Mouse (Mus musculus): Measurements from ENCODE around the gene Sytl1. TPM values are rescaled to one million over a fixed set of nuclear protein-coding genes. Genes with fewer than 3 reads are reported as not detected.

Gene Sytl1
- total RNA-seq, 2 experiments from 2014 or later = not detected

DNA sequence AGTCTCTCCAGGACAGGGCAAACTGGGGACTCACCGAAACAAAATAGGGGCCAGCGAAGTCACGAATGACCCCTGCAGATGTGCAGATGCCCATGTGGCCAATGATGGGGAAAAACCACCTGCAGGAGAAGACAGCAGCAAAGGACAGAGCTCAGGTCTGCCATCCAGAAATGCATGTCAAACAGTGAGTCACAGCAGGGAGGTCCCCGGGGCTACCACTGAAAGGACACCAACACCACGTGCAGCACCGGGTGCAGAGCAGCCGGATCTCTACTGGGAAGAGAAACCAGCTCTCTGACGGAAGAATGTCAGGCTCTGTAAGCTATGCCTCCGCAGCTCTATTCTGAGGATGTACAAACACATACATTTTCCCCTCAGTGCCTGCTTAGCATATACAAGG, 8.0 kb upstream of the Sytl1 start:
- TF ChIP-seq CTCF (IDR thresholded peaks at IDR 0.05) = no peak
- intact Hi-C loops (cut with DNase I) = no loop called here

DNA sequence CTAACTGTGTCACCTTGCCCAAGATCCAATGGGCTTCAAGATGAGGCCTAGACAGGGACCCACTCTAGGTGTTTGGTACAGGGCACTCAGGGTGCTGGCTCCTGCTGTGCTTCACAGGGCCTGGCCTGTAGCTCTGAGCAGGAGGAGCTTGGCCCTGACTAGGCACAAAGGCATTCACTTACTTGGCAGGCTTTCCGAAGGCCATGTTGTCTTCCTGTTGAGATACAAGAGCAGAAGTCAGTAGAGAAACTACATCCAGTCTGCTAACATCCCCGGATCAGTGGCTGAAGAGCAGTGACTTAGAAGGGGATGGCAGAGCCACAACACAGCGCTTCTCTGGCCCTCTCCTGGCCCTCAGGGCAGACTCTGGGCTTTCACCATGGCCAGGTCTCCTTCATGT, 6.7 kb upstream of the Sytl1 start:
- intact Hi-C loops (cut with DNase I) = no loop called here
- no peak for TF ChIP-seq CTCF (IDR thresholded peaks at IDR 0.05)
- no peak for DNase-seq
- peak overlapping the region; percentile 69 for H3K27ac ChIP-seq
- H3K4me3 ChIP-seq = no peak overlapping the region

More for the DNA sequence above, 8.0 kb upstream of the Sytl1 start:
- Histone ChIP-seq H3K27ac (no peak overlapping the region), H3K4me3 (no peak overlapping the region)
- DNase-seq = peak; percentile 16

DNA sequence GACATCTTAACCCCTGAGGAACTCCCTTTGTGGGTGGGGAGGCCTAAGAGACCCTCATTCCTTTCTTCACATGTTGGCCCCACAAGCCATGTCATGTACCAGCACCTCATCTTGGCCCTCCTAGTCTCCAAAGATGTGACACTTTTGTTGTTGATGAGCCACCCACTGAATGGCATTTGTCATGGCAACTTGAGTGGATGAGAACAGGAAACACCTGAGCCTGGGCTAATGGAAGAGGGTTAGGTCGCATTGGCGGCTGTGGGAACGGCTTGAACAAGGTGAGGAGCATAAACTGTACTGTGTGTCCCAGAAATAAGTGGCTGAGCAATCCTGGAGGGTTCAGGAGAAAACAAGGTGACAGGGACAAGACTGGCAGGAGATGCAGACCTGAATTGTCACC, 6.0 kb upstream of the Sytl1 start:
- Histone ChIP-seq H3K4me3 (no peak overlapping the region), H3K27ac (no peak overlapping the region)
- peak; percentile 15 for DNase-seq
- no peak for TF ChIP-seq CTCF (IDR thresholded peaks at IDR 0.05)
- intact Hi-C loops (cut with DNase I) = no loop called here

DNA sequence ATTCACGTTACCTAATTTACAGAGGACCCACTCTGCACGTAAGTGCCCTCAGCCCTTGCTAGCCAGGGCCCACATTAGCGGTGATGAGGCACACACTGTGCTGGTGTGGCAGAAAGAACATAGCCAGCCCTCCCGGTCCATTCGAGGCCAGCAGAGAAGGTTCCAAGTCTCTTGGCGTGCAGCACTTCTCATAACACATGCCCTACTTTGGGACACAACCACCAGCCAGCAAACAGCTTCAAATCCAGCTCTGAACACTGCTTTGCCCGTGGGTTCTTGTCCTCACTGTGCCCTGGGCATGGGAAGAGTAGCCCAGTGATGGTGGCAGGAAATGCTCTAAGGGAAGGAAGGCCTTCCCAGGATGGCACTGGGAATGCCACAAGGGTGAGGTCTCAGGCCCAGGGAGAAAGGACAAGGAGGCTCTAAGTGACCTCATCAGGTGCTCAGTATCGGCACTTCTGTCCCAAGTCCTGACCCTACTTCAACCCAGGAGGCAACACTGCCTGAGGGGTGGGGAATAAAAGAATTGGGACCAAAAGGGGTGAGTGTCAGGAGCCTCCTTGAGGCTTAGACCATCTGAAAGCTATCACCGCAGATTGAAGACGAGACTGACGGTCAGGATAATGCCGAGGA, 3.5 kb upstream of the Sytl1 start:
- peak; percentile 70 for DNase-seq
- H3K4me3 ChIP-seq = no peak overlapping the region
- intact Hi-C loops (cut with DNase I) = no loop called here
- no peak for TF ChIP-seq CTCF (IDR thresholded peaks at IDR 0.05)
- peak overlapping the region; percentile 78 for H3K27ac ChIP-seq

DNA sequence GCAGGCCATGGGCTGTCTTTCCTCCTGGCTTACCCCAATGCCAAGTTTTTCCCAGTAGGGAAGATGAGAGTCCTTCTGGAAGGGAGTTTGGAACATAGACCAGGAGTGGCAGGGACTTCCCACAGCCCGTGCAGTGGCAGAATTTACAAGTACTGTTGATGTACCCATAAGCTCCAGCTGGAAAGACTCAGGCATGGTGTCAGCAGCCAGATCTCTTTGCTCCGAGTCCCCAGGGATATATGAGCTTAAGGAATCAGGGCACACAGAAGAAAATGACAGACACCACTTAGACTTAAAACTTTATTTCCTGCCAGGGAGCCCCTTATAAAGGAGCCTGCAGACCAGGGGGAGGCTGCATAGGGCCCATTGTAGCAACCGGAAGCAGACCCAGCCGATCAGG, 2.8 kb upstream of the Sytl1 start:
- no peak overlapping the region for H3K4me3 ChIP-seq
- DNase-seq = peak; percentile 16
- peak overlapping the region; percentile 78 for H3K27ac ChIP-seq
- intact Hi-C loops (cut with DNase I) = no loop called here
- no peak for TF ChIP-seq CTCF (IDR thresholded peaks at IDR 0.05)

DNA sequence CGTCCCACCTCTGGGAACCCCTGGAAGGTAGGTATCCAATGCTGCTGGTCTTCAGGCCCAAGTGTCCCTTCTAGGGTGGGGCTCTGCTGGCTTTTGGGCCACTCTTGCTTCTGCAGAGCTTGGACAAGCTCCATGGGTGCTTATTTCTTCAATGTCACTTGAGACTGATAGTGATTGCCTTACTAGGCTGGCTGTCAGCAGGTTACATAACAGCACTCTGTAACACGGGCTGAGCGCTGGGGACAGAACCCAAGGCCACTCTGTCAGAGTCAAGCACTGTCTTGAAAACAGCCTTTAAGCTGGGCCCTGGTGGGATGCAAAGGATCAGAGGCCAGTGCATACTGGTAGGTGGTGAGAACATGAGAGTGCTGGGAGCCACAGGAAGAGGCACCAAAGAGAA, 2.4 kb upstream of the Sytl1 start:
- TF ChIP-seq CTCF (IDR thresholded peaks at IDR 0.05) = no peak

DNA sequence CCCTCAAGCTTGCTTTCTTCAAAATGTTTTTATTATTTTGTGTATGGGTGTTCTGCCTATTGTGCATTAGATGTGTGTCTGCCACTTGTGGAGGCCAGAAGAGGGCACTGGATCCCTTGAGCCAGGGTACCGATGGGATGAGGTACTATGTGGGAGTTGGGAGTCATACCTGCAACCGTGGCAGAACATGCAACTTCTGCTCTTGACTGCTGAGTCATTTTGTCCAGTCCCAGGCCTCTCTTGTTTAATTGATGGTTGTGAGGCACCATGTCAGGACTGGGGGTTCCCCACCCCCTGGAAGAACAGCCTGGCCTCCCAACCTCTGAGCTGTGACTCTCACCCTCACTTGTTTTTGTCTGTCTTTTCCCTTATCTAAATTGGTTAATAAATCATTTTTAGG, 1.6 kb upstream of the Sytl1 start:
- TF ChIP-seq CTCF (IDR thresholded peaks at IDR 0.05) = no peak
- intact Hi-C loops (cut with DNase I) = no loop called here
- no peak overlapping the region for H3K4me3 ChIP-seq
- DNase-seq = peak; percentile 8
- H3K27ac ChIP-seq = no peak overlapping the region

More for the DNA sequence above, 2.4 kb upstream of the Sytl1 start:
- peak; percentile 31 for DNase-seq
- peak overlapping the region; percentile 78 for H3K27ac ChIP-seq
- intact Hi-C loops (cut with DNase I) = no loop called here
- H3K4me3 ChIP-seq = no peak overlapping the region

DNA sequence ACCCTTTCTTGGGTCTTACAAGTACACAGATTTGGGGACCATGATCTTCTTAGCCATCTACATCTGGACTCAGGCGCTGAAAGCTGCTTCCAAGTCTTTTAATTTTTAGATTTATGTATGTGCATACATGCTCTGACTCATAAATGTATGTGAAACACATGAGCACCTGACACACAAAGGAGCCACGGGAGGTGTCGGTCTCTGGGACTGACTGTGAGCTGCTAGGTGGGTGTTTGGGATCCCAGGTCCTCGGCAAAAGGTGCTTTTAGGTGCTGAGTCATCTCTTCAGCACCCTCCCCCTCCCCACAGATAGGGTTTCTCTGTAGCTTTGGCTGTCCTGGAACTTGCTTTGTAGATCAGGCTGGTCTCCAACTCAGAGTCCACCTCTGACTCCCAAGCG, 843 bp upstream of the Sytl1 start:
- Histone ChIP-seq H3K4me3 (no peak overlapping the region), H3K27ac (no peak overlapping the region)
- no peak for TF ChIP-seq CTCF (IDR thresholded peaks at IDR 0.05)
- intact Hi-C loops (cut with DNase I) = no loop called here
- peak; percentile 6 for DNase-seq

DNA sequence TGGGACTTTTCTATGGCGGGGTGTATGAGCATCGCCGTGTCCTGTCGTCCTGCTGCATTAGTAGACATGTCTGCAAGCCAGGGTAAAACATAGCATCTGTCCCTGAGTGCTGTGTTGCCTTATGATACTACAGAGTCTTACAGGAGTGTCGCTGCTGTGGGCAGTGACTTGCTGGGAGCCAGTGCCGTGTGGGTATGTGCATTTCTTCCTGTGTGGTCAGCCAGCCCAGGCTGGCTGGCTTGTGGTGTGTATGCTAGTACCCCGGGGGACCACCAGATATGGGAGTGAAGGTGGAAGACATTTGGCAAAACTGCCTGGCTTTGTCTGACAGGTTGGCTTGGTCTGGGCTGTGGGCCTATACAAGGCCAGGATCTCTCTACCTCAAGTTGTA, 543 bp downstream of the Sytl1 start:
- Histone ChIP-seq H3K27ac (no peak overlapping the region), H3K4me3 (no peak overlapping the region)
- intact Hi-C loops (cut with DNase I) = no loop called here
- TF ChIP-seq CTCF (IDR thresholded peaks at IDR 0.05) = no peak
- no peak for DNase-seq

DNA sequence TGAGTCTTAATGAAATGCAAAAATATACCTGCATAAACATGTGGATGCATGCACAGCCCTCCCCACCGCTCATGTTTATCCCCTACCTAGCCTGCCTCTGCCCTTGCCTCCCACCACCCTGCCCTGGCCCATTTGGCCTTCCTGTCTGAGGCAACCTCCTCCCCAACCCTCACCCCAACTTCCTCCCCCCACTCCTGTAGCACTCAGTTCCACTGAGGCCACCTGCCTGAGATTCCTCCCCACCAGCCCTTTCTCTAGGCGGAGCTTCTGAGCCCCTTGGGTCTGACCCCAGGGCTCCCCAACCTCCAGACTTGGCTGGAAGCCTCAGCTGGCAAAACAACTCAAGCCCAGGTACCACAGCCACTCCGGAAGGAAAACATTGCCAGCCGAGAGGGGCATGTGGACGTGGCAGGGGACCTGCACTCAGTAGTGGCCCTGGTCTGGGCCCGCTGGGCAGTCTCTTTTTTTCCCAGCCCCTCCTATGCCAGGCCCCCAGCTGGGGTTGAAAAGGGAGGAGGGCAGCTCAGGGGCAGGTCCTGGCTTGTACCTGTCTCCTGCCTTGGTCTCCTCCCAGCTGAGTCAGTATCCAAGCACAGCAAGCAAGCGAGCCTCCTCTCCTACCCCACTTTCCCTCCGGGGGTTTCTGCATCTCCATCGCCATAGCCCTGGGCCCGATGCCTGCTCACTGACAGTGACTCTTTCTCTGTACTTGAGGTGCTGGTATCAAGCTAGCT, 1.1 kb downstream of the Sytl1 start:
- intact Hi-C loops (cut with DNase I) = no loop called here
- no peak for DNase-seq
- Histone ChIP-seq H3K4me3 (no peak overlapping the region), H3K27ac (no peak overlapping the region)
- TF ChIP-seq CTCF (IDR thresholded peaks at IDR 0.05) = no peak

DNA sequence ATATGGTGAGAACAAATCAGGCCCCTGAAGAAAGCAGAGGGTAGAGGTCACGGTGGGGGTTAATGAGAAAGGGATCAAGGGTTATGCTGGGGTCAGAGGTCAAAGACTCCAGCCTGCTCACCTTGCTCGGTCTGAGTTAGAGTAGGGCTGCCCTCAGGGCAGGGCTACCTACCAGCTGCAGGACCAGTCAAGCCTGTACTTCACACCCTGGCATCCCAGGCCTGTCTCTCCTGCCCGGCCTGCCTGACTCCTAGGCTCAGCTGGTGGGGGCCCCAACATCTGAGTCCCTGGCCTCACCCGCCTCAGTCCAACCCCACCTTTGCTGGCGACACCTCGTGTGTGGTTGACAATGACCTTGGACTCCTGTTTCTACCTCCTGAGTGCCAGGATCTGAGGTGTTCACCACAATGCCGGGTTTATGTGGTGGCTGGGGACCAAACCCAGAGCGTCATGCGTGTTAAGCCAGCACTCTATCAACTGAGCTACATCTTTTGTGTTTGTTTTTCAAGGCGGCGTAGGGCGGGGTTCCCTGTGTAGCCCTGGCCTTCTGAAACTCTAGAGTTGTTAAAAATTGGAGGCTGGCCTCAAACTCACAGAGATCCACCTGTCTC, 5.0 kb downstream of the Sytl1 start:
- Histone ChIP-seq H3K27ac (no peak overlapping the region), H3K4me3 (no peak overlapping the region)
- intact Hi-C loops (cut with DNase I) = no loop called here
- no peak for DNase-seq
- TF ChIP-seq CTCF (IDR thresholded peaks at IDR 0.05) = no peak

DNA sequence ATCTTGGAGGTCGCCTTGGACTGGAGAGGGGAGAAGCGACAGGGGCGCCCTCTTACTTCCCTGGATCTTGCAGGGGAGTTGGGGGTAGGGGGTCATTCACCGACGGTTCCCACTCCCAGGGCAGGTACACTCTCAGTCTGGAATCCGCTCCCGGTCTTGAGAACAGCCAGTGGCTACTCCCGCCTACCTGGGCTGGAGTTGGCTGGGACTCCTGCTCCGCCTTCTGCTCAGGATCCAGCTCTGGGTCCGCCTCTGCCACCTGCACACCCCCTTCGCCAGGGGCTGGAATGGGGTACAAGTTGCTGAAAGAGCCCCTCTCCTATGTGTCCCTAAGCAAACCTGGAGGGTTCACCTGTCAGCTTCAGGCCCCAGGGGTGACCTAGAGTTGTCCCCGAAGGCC, 5.7 kb downstream of the Sytl1 start:
- intact Hi-C loops (cut with DNase I) = no loop called here
- no peak for TF ChIP-seq CTCF (IDR thresholded peaks at IDR 0.05)
- H3K27ac ChIP-seq = no peak overlapping the region
- DNase-seq = no peak
- H3K4me3 ChIP-seq = no peak overlapping the region

DNA sequence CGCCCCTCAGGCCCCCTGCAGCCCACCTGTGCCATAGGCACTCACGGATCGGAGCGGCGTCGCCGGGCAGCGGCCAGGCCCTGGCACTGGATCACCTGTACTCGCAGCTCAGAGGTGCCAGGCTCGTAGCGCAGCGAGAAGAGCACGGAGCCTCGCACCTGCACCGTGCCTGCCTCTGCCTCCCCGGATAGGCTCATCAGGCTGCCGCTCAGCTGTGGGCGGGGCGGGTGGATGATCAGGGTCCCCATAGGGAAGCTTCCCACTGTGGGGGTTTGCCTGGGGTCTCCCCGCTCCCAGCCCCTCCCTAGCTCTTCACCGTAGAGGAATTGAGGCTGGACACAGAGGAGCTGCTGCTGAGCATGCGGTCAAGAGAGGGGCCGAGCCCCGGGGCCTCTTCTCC, 6.1 kb downstream of the Sytl1 start:
- no peak overlapping the region for H3K4me3 ChIP-seq
- DNase-seq = no peak
- intact Hi-C loops (cut with DNase I) = no loop called here
- H3K27ac ChIP-seq = no peak overlapping the region
- no peak for TF ChIP-seq CTCF (IDR thresholded peaks at IDR 0.05)

Data from gastrocnemius, adult 2 months (tissue).